Mouse (Mus musculus) lung, postnatal 0 days (tissue): ENCODE results near the gene Etfb.

Experiments
- CTCF ChIP-seq: IDR thresholded peaks from 2 replicates; pipeline ENCODE4 v1.5.1; 2016; ENCODE audit warnings: antibody characterized with exemption, mild to moderate bottlenecking
- EP300 ChIP-seq: IDR thresholded peaks from 2 replicates; pipeline ENCODE4 v1.6.1; 2016; ENCODE audit warnings: antibody characterized with exemption, mild to moderate bottlenecking, control low read depth

DNA sequence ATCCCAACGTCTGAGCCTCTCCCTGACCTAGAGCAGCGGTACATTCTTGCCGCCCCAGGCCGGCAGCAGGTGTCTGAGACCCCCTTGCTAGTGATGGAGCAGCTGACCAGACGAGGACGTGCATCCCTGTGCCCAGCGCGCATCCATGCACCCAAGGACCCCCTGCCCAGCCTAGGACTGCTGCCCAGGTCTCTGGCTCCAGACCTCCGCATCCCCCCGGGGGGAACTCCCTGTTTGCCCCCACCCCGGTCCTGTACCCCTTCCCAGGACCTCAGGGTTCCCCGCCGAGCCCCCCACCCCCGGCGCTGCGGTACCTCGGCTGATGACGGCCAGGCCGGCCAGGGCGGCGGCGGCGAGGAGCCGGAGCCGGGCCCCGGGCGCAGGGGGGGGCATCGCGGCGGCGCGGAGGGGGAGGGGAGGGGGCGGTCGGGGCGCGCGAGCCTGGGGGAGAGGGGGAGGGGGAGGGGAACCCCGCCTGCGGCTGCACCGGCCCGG is 45.8 kb downstream of the Etfb start, which contains the start of gene Iglon5:
- TF ChIP-seq CTCF: no peak
- no peak for TF ChIP-seq EP300
